Mouse (Mus musculus) cerebellum, adult 2 months (tissue): ENCODE results near the gene Prdx1.

Source experiments
- CTCF ChIP-seq: fragments of 200-500 bp; IDR thresholded peaks from 2 replicates; pipeline ENCODE4 v1.5.1; 2011; ENCODE audit warnings: low read depth, mild to moderate bottlenecking, control low read depth, low read length, moderate library complexity, borderline replicate concordance; ENCODE audit not compliant: insufficient read depth
- POLR2A ChIP-seq: fragments of 200-500 bp; IDR thresholded peaks from 2 replicates; pipeline ENCODE4 v1.6.1; 2011; ENCODE audit warnings: low read length, control low read depth, borderline replicate concordance; ENCODE audit not compliant: insufficient read depth

DNA sequence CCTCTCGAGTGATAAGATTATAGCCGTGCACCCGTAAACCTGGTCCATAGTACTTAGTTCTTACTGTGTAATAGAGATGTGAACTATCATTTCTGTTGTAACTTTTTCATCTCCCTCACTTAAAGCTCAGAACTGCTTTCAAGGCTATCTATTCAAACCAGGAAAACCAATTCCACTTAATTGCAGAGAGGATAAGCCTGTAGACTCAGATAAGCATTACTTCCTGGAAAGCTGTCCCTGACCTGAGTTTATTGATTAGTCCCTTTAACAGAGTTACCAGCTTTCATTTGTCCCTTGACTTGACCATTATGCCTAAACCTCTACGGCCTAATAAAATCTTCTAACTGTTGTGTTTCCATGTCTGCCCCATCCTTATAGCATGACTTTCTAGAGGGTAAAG, 1.4 kb upstream of the Prdx1 start:
- TF ChIP-seq CTCF (no peak), POLR2A (no peak)
